Mouse (Mus musculus): ENCODE results near the gene Grm7.

Grm7 gene

GRCm38 (mm10) chr6:111558588-111558987, 913.2 kb downstream of the Grm7 start:
- no peak for DNase-seq (ENCODE audit: low read depth, low spot score)

- no peak for DNase-seq (ENCODE audit: low read depth, low spot score)
Measured at GRCm38 (mm10) chr6:111559459-111559858, 914.1 kb downstream of the Grm7 start.

DNA sequence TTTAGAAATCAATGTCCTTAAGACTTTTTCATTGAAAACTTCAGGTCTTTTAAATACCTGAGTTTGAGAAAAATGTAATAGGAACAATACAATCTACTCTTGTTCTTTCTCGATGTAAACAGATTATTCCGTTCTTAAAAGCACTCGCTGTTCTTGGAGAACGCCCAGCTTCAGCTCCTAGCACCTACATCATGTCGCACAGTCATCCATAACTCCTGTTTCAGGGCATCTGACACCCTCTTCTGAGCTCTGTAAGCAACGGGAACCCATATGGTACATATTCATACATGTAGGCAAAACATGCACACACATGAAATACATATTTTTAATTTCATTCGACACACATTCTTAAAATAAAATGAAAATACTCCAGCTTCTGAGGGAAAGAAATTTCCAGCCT, 916.0 kb downstream of the Grm7 start:
- no peak for DNase-seq (ENCODE audit: low read depth, low spot score)

DNA sequence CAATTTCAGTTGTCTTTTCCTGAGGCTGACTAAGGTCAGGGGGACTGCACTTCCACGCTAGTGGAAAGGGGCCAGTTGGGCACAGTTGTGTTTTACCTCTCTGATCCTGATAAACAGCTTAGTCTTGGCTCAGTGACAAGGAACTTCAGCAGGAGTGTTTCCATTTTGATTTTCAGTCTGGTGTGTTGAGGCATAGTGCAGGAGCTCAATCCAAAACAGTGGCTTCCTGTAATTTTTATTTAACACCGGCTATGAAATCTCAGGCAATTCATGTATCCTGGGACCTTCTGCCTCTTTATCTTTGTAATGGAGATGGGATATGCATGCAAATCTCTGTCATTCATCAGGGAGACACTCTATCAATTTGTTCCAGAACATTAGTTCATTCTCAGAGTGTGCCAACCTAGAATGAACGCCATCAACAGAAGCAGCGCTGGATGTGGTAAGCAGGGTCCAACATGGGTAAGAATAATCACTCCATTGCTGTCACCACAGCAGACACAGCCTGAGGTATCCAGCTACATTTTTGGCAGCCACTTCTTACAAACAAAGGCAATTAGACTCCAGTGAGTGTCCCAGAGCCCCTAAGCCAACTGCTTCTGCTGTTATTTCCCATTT, 926.2 kb downstream of the Grm7 start:
- no peak for DNase-seq (ENCODE audit: low read depth, low spot score)

DNA sequence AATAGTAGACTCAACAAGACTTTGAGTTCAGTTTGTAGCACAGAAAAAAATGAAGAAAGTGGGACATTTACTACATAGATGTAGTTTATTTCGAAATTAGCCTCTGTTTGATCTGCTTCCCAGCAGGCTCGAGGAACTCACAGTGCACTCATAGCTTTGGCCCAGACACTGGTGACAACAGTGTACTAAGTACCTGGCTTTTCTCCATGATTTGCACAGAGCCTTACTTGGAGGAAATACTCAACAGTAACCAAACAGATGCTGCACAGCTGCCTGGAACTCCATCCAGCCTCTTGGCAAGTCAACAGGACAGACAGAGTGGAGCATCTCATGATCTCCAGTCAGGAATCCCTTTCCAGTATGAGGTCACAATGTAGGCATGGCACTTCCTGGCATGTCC, 939.5 kb downstream of the Grm7 start:
- DNase-seq (ENCODE audit: low read depth, low spot score) = no peak

- no peak for DNase-seq (ENCODE audit: low read depth, low spot score)
Measured at GRCm38 (mm10) chr6:111587572-111587971, 942.2 kb downstream of the Grm7 start.

DNA sequence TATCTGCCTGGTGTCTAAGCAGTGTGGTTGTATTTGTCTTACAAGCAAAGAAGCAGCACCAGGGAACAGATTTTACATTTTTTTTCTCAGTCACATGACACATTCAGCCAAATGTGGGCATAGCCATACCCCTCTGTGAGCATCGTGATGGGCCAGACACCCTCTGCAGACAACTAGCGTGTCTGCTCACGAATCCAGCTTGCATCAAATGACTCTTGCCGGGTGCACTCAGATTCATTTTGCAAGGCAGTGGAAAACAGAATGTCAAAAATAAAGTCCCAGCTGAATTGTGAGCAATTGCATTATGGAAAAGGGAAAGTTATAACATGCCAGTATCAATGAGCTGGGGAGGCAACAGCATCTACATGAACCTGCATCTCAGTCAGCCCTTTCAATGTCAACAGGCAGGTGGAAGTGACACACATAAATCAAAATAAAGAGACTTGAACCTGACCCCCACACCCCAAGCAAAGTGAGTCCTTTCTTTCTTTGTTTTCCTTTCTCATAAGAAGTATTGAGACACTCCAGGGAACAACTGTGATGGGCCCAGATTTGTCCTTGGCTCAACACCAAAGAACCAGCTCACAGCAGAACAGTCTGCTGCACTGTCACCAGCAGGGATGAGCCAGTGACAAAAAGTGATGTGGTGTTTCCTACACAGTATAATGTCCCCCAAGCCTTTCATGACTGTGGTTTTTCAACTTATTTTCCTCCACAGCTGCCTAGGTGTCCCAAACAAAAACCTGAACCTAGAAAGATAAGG, 956.7 kb downstream of the Grm7 start:
- no peak for DNase-seq (ENCODE audit: low read depth, low spot score)

DNA sequence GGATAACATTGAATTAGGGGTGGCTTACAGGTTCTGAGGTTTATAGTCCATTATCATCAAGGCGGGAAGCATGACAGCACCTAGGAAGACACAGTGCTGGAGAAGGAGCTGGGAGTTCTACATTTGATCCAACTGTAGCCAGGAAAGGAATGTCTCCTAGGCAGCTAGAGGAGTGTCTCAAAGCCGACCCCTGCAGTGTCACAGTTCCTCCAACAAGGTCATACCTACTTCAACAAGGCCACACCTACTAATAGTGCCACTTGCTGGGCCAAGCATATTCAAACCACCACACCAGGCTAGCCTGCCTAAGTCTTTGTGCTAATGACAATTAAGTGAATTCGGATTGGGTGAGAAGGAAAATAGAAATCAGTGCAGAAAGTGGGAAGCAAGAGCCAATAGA, 965.0 kb downstream of the Grm7 start:
- DNase-seq (ENCODE audit: low read depth, low spot score) = no peak

GRCm38 (mm10) chr6:111613834-111614233, 968.5 kb downstream of the Grm7 start:
- DNase-seq (ENCODE audit: low read depth, low spot score) = no peak
